Comparison of ENCODE assay signal across 9 mouse cellular contexts in the genomic region with DNA sequence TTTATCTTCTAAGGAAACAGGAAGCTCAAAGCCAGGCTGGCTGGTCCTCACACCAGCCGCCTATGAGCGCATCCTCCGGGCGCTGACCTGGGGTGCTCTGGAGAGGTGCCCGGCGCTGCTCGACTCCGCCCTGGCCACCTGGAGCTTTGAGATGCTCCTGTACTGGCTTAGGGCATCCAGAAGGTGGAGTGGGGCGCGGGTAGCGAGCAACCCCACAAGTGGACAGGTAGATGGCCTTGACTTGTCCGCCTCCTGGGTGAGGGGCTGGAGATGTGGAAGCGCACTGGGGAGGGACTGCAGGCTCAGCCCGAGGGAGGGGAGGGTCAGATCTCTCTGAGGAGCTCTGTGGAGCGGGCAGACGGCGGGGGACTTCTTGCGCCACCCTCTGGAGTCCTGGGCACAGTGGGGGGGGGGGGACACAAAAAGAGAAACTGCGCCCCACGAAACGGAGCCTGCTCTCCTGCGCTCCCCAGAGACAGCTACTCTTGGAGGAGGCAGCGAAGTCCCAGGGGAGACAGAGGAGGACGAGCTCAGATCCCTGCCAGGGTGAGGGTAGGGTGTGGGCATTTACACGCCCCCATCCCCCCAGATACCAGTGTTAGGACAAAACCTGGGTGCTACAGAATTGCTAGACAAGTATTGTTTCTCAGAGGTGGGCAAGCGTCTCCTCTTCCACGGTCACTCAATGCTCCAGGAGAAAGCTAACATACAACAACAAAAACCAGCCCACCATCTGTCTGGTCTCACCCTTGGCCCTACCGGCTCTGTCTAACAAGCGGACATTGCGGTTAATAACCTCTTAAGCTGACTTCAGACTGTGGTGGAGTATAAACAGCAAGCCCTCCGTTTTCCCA. TPM values are rescaled to one million over a fixed set of nuclear protein-coding genes. Genes with fewer than 3 reads are reported as not detected.
DNase-seq lines count a peak whose midpoint lies in the region; ATAC-seq and TF ChIP-seq lines count a peak whose summit lies in the region.
"Had no signal": no experiment of that assay in that cellular context is flagged by ENCODE, and none has a peak within 500 bp of the region (broad histone marks: within the 10 kb centered on the region; RNA-seq: fewer than 3 reads in every experiment).

No protein-coding gene starts in this region.

- no peak for DNase-seq in heart, postnatal 25 days (ENCODE audit: low spot score)
- no peak for DNase-seq in CH12.LX (ENCODE audit: extremely low read depth)
- DNase-seq in embryonic facial prominence, embryonic 10.5 days (ENCODE audit: low spot score) = no peak
- DNase-seq in hindbrain, postnatal 0 days (ENCODE audit: low spot score) = peak; percentile 62
- peak; percentile 46 for DNase-seq in right cerebral cortex, postnatal 4 days
- DNase-seq in adrenal gland, adult 18-20 months (ENCODE audit: low spot score in 2 of 2) = no peak

- H3K9ac ChIP-seq in heart, embryonic 11.5 days (ENCODE audit: low read depth, low read length) = peak overlapping the region; percentile 52
- H3K9ac ChIP-seq in CH12.LX (ENCODE audit: insufficient read depth, low read depth) = peak overlapping the region; percentile 70
- peak overlapping the region; percentile 72 for H3K9ac ChIP-seq in hindbrain, postnatal 0 days (replicated peaks; ENCODE audit: low read length)

- H3K4me2 ChIP-seq in heart, embryonic 11.5 days = peak overlapping the region; percentile 91
- H3K4me2 ChIP-seq in CH12.LX (ENCODE audit: insufficient read depth, low read depth, poor library complexity, severe bottlenecking) = peak overlapping the region; percentile 91
- H3K4me2 ChIP-seq in hindbrain, postnatal 0 days (ENCODE audit: low read depth, low read length) = peak overlapping the region; percentile 88

- in situ Hi-C loops in CH12.LX (cut with MboI; ENCODE audit: low pct_ligation_motif_present, low pct_unique_long_range_greater_than_20kb, low sequenced_read_pairs) = no loop called here

- dilution Hi-C loops in CH12.LX (cut with MboI; ENCODE audit: extremely low pct_ligation_motif_present, extremely low pct_unique_long_range_greater_than_20kb, low sequenced_read_pairs) = no loop called here

- WGBS in heart, embryonic 11.5 days (ENCODE audit: insufficient replicate concordance) = 3% methylated on average over 31 of the region's 31 CpGs
- 2% methylated on average over 31 of the region's 31 CpGs for WGBS in embryonic facial prominence, embryonic 10.5 days
- 2% methylated on average over 31 of the region's 31 CpGs for WGBS in hindbrain, postnatal 0 days
- WGBS in macrophage (ENCODE audit: missing documents) = 2% methylated on average over 31 of the region's 31 CpGs

- TF ChIP-seq POLR2A in CH12.LX (IDR thresholded peaks at IDR 0.05; ENCODE audit: low read depth, low read length) = no peak

- intact Hi-C loops in heart, postnatal 25 days (cut with DNase I) = loop anchor here (2.0 kb wide), 1 partner anchor 39 kb away; no protein-coding TSS in a partner anchor

- ATAC-seq in heart, embryonic 11.5 days (replicated peaks; ENCODE audit: insufficient number of reproducible peaks, low FRiP score, low TSS enrichment) = peak; percentile 33; the same call in 1 of the 2 replicates
- ATAC-seq in hindbrain, postnatal 0 days = peak; percentile 48

- H3K27me3 ChIP-seq in heart, embryonic 11.5 days (ENCODE audit: control insufficient read depth, insufficient read depth, low read length) = peaks cover 18% of the 10 kb centered on the region
- peaks cover 60% of the 10 kb centered on the region for H3K27me3 ChIP-seq in CH12.LX (replicated peaks)
- peaks cover 64% of the 10 kb centered on the region for H3K27me3 ChIP-seq in embryonic facial prominence, embryonic 10.5 days (replicated peaks; ENCODE audit: low read depth, poor library complexity, severe bottlenecking)
- H3K27me3 ChIP-seq in hindbrain, postnatal 0 days (ENCODE audit: insufficient read depth, low read length) = no peaks in the 10 kb centered on the region

- no peak for TF ChIP-seq CTCF in CH12.LX (conservative IDR thresholded peaks at IDR 0.05 in 1 of 2, IDR thresholded peaks at IDR 0.05 in 1 of 2; ENCODE audit: low read depth in 2 of 2, low read length in 2 of 2)
- peak; percentile 51; the same call in 1 of the 2 replicates for TF ChIP-seq CTCF in hindbrain, postnatal 0 days (IDR thresholded peaks at IDR 0.05; ENCODE audit: low read depth)

- no peaks in the 10 kb centered on the region for H3K79me2 ChIP-seq in CH12.LX (replicated peaks; ENCODE audit: control insufficient read depth, extremely low read depth, insufficient read depth, poor library complexity, severe bottlenecking)
- peaks cover 55% of the 10 kb centered on the region for H3K79me2 ChIP-seq in macrophage (ENCODE audit: inconsistent target)

- no peaks in the 10 kb centered on the region for H3K9me3 ChIP-seq in heart, embryonic 11.5 days (replicated peaks; ENCODE audit: control insufficient read depth, low read length)
- peaks cover 13% of the 10 kb centered on the region for H3K9me3 ChIP-seq in CH12.LX (replicated peaks; ENCODE audit: low read length)
- H3K9me3 ChIP-seq in embryonic facial prominence, embryonic 10.5 days = peaks cover 13% of the 10 kb centered on the region
- H3K9me3 ChIP-seq in hindbrain, postnatal 0 days (ENCODE audit: low read length) = peaks cover 5% of the 10 kb centered on the region; the same call in 1 of the 2 replicates

- TF ChIP-seq EP300 in CH12.LX (IDR thresholded peaks at IDR 0.05; ENCODE audit: low read length) = no peak

- no peaks in the 10 kb centered on the region for H3K36me3 ChIP-seq in heart, embryonic 11.5 days (ENCODE audit: control insufficient read depth, insufficient read depth, low read length)
- H3K36me3 ChIP-seq in CH12.LX (replicated peaks in 1 of 2; ENCODE audit: control insufficient read depth in 1 of 2, insufficient read depth in 1 of 2, low read length in 1 of 2) = no peaks in the 10 kb centered on the region
- H3K36me3 ChIP-seq in embryonic facial prominence, embryonic 10.5 days (replicated peaks) = no peaks in the 10 kb centered on the region
- H3K36me3 ChIP-seq in hindbrain, postnatal 0 days (ENCODE audit: insufficient read depth, low read length) = no peaks in the 10 kb centered on the region
- peaks cover 14% of the 10 kb centered on the region for H3K36me3 ChIP-seq in macrophage (ENCODE audit: inconsistent target)
- H3K36me3 ChIP-seq: G1E had no signal

- H3K27ac ChIP-seq in heart, embryonic 11.5 days (ENCODE audit: low read depth, low read length) = no peak overlapping the region
- peak overlapping the region; percentile 25 for H3K27ac ChIP-seq in CH12.LX (ENCODE audit: insufficient read depth, low read depth)
- H3K27ac ChIP-seq in embryonic facial prominence, embryonic 10.5 days (replicated peaks) = peak overlapping the region; percentile 72
- H3K27ac ChIP-seq in hindbrain, postnatal 0 days = peak overlapping the region; percentile 86
- peak overlapping the region; percentile 91 for H3K27ac ChIP-seq in macrophage

- peaks cover 20% of the 10 kb centered on the region for H3K4me1 ChIP-seq in heart, embryonic 11.5 days (ENCODE audit: control insufficient read depth, insufficient read depth, low read length)
- peaks cover 8 to 33% of the 10 kb centered on the region in 2 experiments for H3K4me1 ChIP-seq in CH12.LX (ENCODE audit: control insufficient read depth in 1 of 2, insufficient read depth in 2 of 2)
- H3K4me1 ChIP-seq in embryonic facial prominence, embryonic 10.5 days = peaks cover 47% of the 10 kb centered on the region
- peaks cover 11% of the 10 kb centered on the region for H3K4me1 ChIP-seq in hindbrain, postnatal 0 days (ENCODE audit: insufficient read depth, low read length)

- peak overlapping the region; percentile 64 for H3K4me3 ChIP-seq in heart, embryonic 11.5 days (ENCODE audit: low read depth, low read length)
- H3K4me3 ChIP-seq in CH12.LX (replicated peaks in 1 of 3; ENCODE audit: low read depth in 2 of 3, low read length in 2 of 3, poor library complexity in 1 of 3) (peak overlapping the region; percentile 49 to 78 (median 52)), macrophage (ENCODE audit: inconsistent target) (peak overlapping the region; percentile 82)
- peak overlapping the region; percentile 66 for H3K4me3 ChIP-seq in embryonic facial prominence, embryonic 10.5 days
- peak overlapping the region; percentile 60 for H3K4me3 ChIP-seq in hindbrain, postnatal 0 days (ENCODE audit: low read length)

- no peak for TF ChIP-seq RAD21 in CH12.LX (IDR thresholded peaks at IDR 0.05; ENCODE audit: low read depth, low read length)

TF ChIP-seq in CH12.LX, 34 proteins besides CTCF, POLR2A, EP300 and RAD21:
- TF ChIP-seq MAX (IDR thresholded peaks at IDR 0.05; ENCODE audit: low read length) = 0 out of 2 replicates have a peak, but pooled peaks have one; percentile 20
- peak; percentile 35; the same call in 1 of the 2 replicates for TF ChIP-seq MAZ (IDR thresholded peaks at IDR 0.05; ENCODE audit: low read depth, low read length)
- 0 out of 2 replicates have a peak, but pooled peaks have one; percentile 5 for TF ChIP-seq MEF2A (IDR thresholded peaks at IDR 0.05; ENCODE audit: borderline replicate concordance, low read depth, low read length)
- no peak for TF ChIP-seq ZC3H11A (IDR thresholded peaks at IDR 0.05; ENCODE audit: low read depth, low read length)
- TF ChIP-seq ZMIZ1 (IDR thresholded peaks at IDR 0.05; ENCODE audit: low read depth, low read length) = no peak
- TF ChIP-seq GABPA (IDR thresholded peaks at IDR 0.05; ENCODE audit: insufficient replicate concordance, low read depth, low read length) = no peak
- TF ChIP-seq IRF4 (IDR thresholded peaks at IDR 0.05; ENCODE audit: low read depth, low read length) = 0 out of 2 replicates have a peak, but pooled peaks have one; percentile 2

RNA-seq across cellular contexts. Expression of gene Abcg1, which starts 0.6 kb away (rescaled TPM):
- 4.6 and 6.4 TPM in 2 replicates for polyA plus RNA-seq in heart, embryonic 11.5 days (2014; fragmentation: Nextera tagmentation; extraction: Ambion mirVana)
- total RNA-seq in heart, postnatal 25 days (2021) = 1 to 10 TPM; 3.8 to 6.0 TPM
- 4.6 and 5.2 TPM in 2 replicates for total RNA-seq in CH12.LX (2012; rRNA removed)
- 1.9 and 2.2 TPM in 2 replicates for total RNA-seq in CH12.LX (2014; rRNA removed)
- 1.7 and 2.2 TPM in 2 replicates for polyA plus RNA-seq in CH12.LX (2012; ENCODE audit: insufficient read length, low read depth)
- polyA plus RNA-seq in embryonic facial prominence, embryonic 10.5 days (2016; fragmentation: Nextera tagmentation; extraction: Ambion mirVana) = 8.2 and 10.1 TPM in 2 replicates
- 34.9 and 40.7 TPM in 2 replicates for total RNA-seq in hindbrain, postnatal 0 days (2014; rRNA removed)
- polyA plus RNA-seq in hindbrain, postnatal 0 days (2015; fragmentation: Nextera tagmentation; extraction: Ambion mirVana) = 17.4 and 18.9 TPM in 2 replicates
- total RNA-seq in macrophage (2018; cell fraction: chromatin; rRNA removed) = 100 to 1,000 TPM in 22 of 26 experiments, 10 to 100 TPM in 4; 45.0 to 348 (median 216) TPM
- total RNA-seq in macrophage (2018; cell fraction: cytosol; rRNA removed) = 100 to 1,000 TPM; 113 to 311 (median 211) TPM
- 100 to 1,000 TPM in 19 of 26 experiments, 10 to 100 TPM in 7; 53.9 to 293 (median 194) TPM for total RNA-seq in macrophage (2018; cell fraction: nucleus; rRNA removed)
- 23.2 to 132 TPM (median 107 TPM) in 3 replicates for polyA plus RNA-seq in macrophage (2018)
- total RNA-seq in adrenal gland, adult 18-20 months (2021) = 10 to 100 TPM in 1 of 2 experiments, 1 to 10 TPM in 1; 10.0 to 16.6 TPM
- polyA plus RNA-seq: G1E had no signal

Comparison
In these comparisons a context has a peak if more than half of its experiments do, and no peak if none do; other contexts are left out.
1. DNase-seq: peak in hindbrain, postnatal 0 days (single experiment) and right cerebral cortex, postnatal 4 days (single experiment); none in heart, postnatal 25 days (single experiment), CH12.LX (single experiment), embryonic facial prominence, embryonic 10.5 days (single experiment) and adrenal gland, adult 18-20 months (0 of 2).
2. Peak in every context shown above with its lines, with median percentiles within 50 percentile points of each other: H3K4me2 ChIP-seq, H3K4me3 ChIP-seq and H3K9ac ChIP-seq.